Mouse (Mus musculus): ENCODE data around the gene Gm48551. TPM values are rescaled to one million over a fixed set of nuclear protein-coding genes. Genes with fewer than 3 reads are reported as not detected.

Gene Gm48551
- total RNA-seq, 2 experiments from 2014 or later, result 0.41 to 0.47 TPM

- DNase-seq, result no peak
- intact Hi-C loops (cut with DNase I; ENCODE audit: low total_unique reads), result no loop called here
These were observed 16.3 kb downstream of the Gm48551 start for GRCm38 (mm10) chr10:81400371-81401204.

- intact Hi-C loops (cut with DNase I; ENCODE audit: low total_unique reads), result no loop called here
- DNase-seq, result no peak
These were observed 16.9 kb downstream of the Gm48551 start for GRCm38 (mm10) chr10:81401205-81401520.

GRCm38 (mm10) chr10:81401521-81402226 is 17.4 kb downstream of the Gm48551 start:
- peak; percentile 84 for DNase-seq
- intact Hi-C loops (cut with DNase I; ENCODE audit: low total_unique reads), result no loop called here

- peak; percentile 19 for DNase-seq
These were observed 18.0 kb downstream of the Gm48551 start for GRCm38 (mm10) chr10:81402227-81402765.

GRCm38 (mm10) chr10:81403511-81403910 is 19.2 kb downstream of the Gm48551 start:
- no peak for DNase-seq
- intact Hi-C loops (cut with DNase I; ENCODE audit: low total_unique reads), result no loop called here

More at GRCm38 (mm10) chr10:81402227-81402765, 18.0 kb downstream of the Gm48551 start:
- intact Hi-C loops (cut with DNase I; ENCODE audit: low total_unique reads), result no loop called here

- no peak for DNase-seq
- intact Hi-C loops (cut with DNase I; ENCODE audit: low total_unique reads), result no loop called here
These were observed 19.8 kb downstream of the Gm48551 start for GRCm38 (mm10) chr10:81404082-81404481.

GRCm38 (mm10) chr10:81404720-81405119 is 20.5 kb downstream of the Gm48551 start:
- intact Hi-C loops (cut with DNase I; ENCODE audit: low total_unique reads), result no loop called here
- DNase-seq, result no peak

GRCm38 (mm10) chr10:81405588-81406201 is 21.4 kb downstream of the Gm48551 start:
- peak; percentile 68 for DNase-seq
- intact Hi-C loops (cut with DNase I; ENCODE audit: low total_unique reads), result no loop called here

GRCm38 (mm10) chr10:81406504-81407440 is 22.5 kb downstream of the Gm48551 start:
- intact Hi-C loops (cut with DNase I; ENCODE audit: low total_unique reads), result no loop called here
- no peak for DNase-seq

GRCm38 (mm10) chr10:81407539-81408423 is 23.5 kb downstream of the Gm48551 start:
- DNase-seq, result peak; percentile 78
- intact Hi-C loops (cut with DNase I; ENCODE audit: low total_unique reads), result no loop called here

GRCm38 (mm10) chr10:81408424-81408729 is 24.1 kb downstream of the Gm48551 start:
- DNase-seq, result no peak
- intact Hi-C loops (cut with DNase I; ENCODE audit: low total_unique reads), result no loop called here

- peak; percentile 90 for DNase-seq
- intact Hi-C loops (cut with DNase I; ENCODE audit: low total_unique reads), result no loop called here
These were observed 24.6 kb downstream of the Gm48551 start for GRCm38 (mm10) chr10:81408871-81409291.

- no peak for DNase-seq
- intact Hi-C loops (cut with DNase I; ENCODE audit: low total_unique reads), result no loop called here
These were observed 25.1 kb downstream of the Gm48551 start for GRCm38 (mm10) chr10:81409330-81409729.

GRCm38 (mm10) chr10:81410350-81410749 is 26.1 kb downstream of the Gm48551 start:
- DNase-seq, result no peak
- intact Hi-C loops (cut with DNase I; ENCODE audit: low total_unique reads), result no loop called here

- intact Hi-C loops (cut with DNase I; ENCODE audit: low total_unique reads), result no loop called here
- DNase-seq, result no peak
These were observed 26.7 kb downstream of the Gm48551 start for GRCm38 (mm10) chr10:81410981-81411380.

- peak; percentile 92 for DNase-seq
- intact Hi-C loops (cut with DNase I; ENCODE audit: low total_unique reads), result no loop called here
These were observed 27.5 kb downstream of the Gm48551 start for GRCm38 (mm10) chr10:81411471-81412400.

GRCm38 (mm10) chr10:81412586-81413309 is 28.5 kb downstream of the Gm48551 start:
- no peak for DNase-seq
- intact Hi-C loops (cut with DNase I; ENCODE audit: low total_unique reads), result no loop called here

All from gastrocnemius, postnatal 14 days (tissue).